Mouse (Mus musculus) E14TG2a.4 (cell line): Measurements from ENCODE around the gene Golga2.

Source experiments
- CTCF ChIP-seq: conservative IDR thresholded peaks from 2 replicates; pipeline ENCODE4 v1.5.1; 2014; ENCODE audit warnings: low read length
- NANOG ChIP-seq: IDR thresholded peaks from 2 replicates; pipeline ENCODE4 v1.6.1; 2014; ENCODE audit warnings: borderline replicate concordance, low read length, mixed read lengths
- POU5F1 ChIP-seq: IDR thresholded peaks from 2 replicates; pipeline ENCODE4 v1.6.1; 2014; ENCODE audit warnings: low read length, borderline replicate concordance

DNA sequence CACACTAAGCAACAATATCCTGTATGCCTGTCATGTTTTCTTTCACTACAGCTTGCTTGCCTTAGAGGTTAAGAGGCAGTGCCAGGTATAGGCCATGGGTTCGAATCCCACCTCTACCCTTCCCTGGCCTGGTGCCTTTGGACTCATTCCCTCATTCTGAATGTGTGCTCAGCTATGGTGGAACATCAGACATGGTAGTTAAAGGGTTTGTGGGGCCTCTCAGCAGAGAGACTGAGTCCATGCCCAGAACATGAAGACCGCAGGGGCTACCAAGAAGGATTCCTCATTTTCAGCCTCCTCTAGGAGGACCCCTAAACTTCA is 56.1 kb downstream of the Golga2 start:
- TF ChIP-seq CTCF = no peak
- no peak for TF ChIP-seq POU5F1
- no peak for TF ChIP-seq NANOG
